Mouse (Mus musculus) ES-Bruce4 (cell line): Measurements from ENCODE around the gene Adat3. TPM values are rescaled to one million over a fixed set of nuclear protein-coding genes. Genes with fewer than 3 reads are reported as not detected.

Experiments used
- H3K27ac ChIP-seq: 2 replicates; pipeline ENCODE4 v1.5.1; 2012; ENCODE audit warnings: low read length, inconsistent platforms; ENCODE audit not compliant: insufficient read depth
- H3K27me3 ChIP-seq: 2 replicates; pipeline ENCODE4 v1.6.1; 2012; ENCODE audit warnings: mild to moderate bottlenecking, low read length, inconsistent platforms; ENCODE audit not compliant: control insufficient read depth, poor library complexity, insufficient read depth, severe bottlenecking
- H3K36me3 ChIP-seq: 2 replicates; pipeline ENCODE4 v1.6.1; 2012; ENCODE audit warnings: inconsistent platforms, mild to moderate bottlenecking, low read length, moderate library complexity; ENCODE audit not compliant: control insufficient read depth, poor library complexity, insufficient read depth, severe bottlenecking
- H3K4me1 ChIP-seq: one replicate; pipeline ENCODE4 v1.8.1; 2011; ENCODE audit warnings: low read length; ENCODE audit not compliant: control insufficient read depth, insufficient read depth
- H3K4me3 ChIP-seq: 2 replicates; pipeline ENCODE4 v1.5.1; 2011; ENCODE audit warnings: low read depth, mild to moderate bottlenecking, low read length
- H3K9ac ChIP-seq: 2 replicates; pipeline ENCODE4 v1.6.1; 2012; ENCODE audit warnings: low read depth, mild to moderate bottlenecking, inconsistent platforms; ENCODE audit not compliant: poor library complexity, severe bottlenecking
- H3K9me3 ChIP-seq: replicated peaks from 2 replicates; pipeline ENCODE4 v1.6.1; 2012; ENCODE audit warnings: mild to moderate bottlenecking, low read length, inconsistent platforms; ENCODE audit not compliant: control insufficient read depth, poor library complexity, insufficient read depth, severe bottlenecking
- CTCF ChIP-seq: IDR thresholded peaks from one replicate; pipeline ENCODE4 v1.8.1; 2011; ENCODE audit warnings: low read depth, low read length
- EP300 ChIP-seq: IDR thresholded peaks from 2 replicates; pipeline ENCODE4 v1.6.1; 2011; ENCODE audit warnings: low read depth, low read length; ENCODE audit not compliant: insufficient read depth
- POLR2A ChIP-seq: IDR thresholded peaks from one replicate; pipeline ENCODE4 v1.8.1; 2011; ENCODE audit warnings: low read length; ENCODE audit not compliant: insufficient read depth
- polyA plus RNA-seq: library from polyadenylated mRNA; stranded (reverse); fragments of >200 nt; gene quantifications from 2 replicates; pipeline ENCODE4 v1.2.4, GENCODE M21; 2011; ENCODE audit warnings: low read depth; ENCODE audit not compliant: missing spikeins, insufficient read depth, insufficient read length

Gene Adat3
- polyA plus RNA-seq, 1 experiment, result 5.4 TPM

- Histone ChIP-seq H3K9me3 (no peaks in the 10 kb centered on the region), H3K27ac (peak overlapping the region; percentile 49), H3K27me3 (no peaks in the 10 kb centered on the region), H3K4me3 (peak overlapping the region; percentile 94), H3K36me3 (no peaks in the 10 kb centered on the region), H3K9ac (peak overlapping the region; percentile 94), H3K4me1 (peaks cover 9% of the 10 kb centered on the region)
- TF ChIP-seq CTCF (no peak), POLR2A (no peak), EP300 (no peak)
Observed at GRCm38 (mm10) chr10:80576351-80577194, 26.1 kb upstream of the Adat3 start.

DNA sequence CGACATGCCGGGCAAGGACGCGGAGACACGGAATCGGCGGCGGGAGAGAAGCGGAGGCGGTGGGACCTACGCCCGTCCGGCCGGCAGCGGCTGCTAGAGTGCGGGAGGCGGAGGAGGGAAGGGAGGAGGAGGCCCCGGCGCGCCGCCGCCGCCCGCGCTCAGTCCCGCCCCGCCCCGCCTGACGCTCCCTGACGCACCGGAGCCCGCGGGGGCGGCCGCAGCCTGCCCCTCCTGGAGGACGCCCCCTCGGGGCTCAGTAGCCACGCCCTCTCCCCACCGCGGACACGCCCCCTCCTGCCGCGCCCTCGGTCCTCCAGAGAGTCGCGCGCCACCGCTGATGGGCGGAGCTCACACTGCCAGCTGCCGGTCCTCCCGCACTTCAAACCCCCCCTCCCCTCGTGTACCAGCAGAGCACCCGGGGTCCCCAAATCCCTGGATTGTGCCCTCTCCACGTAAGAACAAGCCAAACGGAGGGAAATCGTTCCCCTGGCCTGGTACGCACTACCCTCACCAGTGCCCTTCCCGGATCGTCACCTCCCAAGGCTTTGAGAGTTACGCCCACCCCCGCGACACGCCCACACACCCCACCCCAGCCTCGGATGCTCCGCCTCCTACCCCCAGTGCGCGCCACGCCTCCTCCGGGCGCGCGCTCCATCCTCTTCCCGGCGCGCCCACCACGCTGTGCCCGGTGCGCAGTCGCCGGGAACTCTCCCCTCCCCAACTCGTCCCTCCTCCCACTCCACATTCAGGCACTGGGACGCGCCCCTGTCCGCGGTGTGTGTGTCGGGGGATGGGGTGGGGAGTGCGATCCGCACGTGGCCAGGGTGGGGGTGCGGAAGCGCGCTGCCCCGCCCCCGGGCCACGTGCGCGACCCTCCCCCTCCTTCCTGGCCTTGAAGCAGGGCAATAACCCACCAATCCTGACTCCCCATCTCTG lies 25.2 kb upstream of the Adat3 start, which contains the start of gene Klf16:
TSS of gene Klf16 (minus strand) at position 127 of the 936 bp plus-strand sequence.
- H3K4me1 ChIP-seq, result peaks cover 7% of the 10 kb centered on the region
- H3K27ac ChIP-seq, result peak within 1 kb of the TSS; percentile 94
- no peaks in the 10 kb centered on the region for H3K27me3 ChIP-seq
- peak within 1 kb of the TSS; percentile 94 for H3K4me3 ChIP-seq
- H3K9ac ChIP-seq, result peak within 1 kb of the TSS; percentile 94
- H3K9me3 ChIP-seq, result no peaks in the 10 kb centered on the region
- no peaks in the 10 kb centered on the region for H3K36me3 ChIP-seq
- peak; percentile 44 for TF ChIP-seq POLR2A
- peak; percentile 70 for TF ChIP-seq EP300
- TF ChIP-seq CTCF, result no peak

- H3K4me3 ChIP-seq, result peak overlapping the region; percentile 77
- H3K36me3 ChIP-seq, result no peaks in the 10 kb centered on the region
- TF ChIP-seq EP300 (0 out of 2 replicates have a peak, but pooled peaks have one; percentile 13), POLR2A (peak; percentile 56), CTCF (peak; percentile 71)
- H3K4me1 ChIP-seq, result peaks cover 7% of the 10 kb centered on the region
- no peaks in the 10 kb centered on the region for H3K27me3 ChIP-seq
- H3K27ac ChIP-seq, result peak overlapping the region; percentile 94
- H3K9ac ChIP-seq, result peak overlapping the region; percentile 94
- H3K9me3 ChIP-seq, result no peaks in the 10 kb centered on the region
Observed at GRCm38 (mm10) chr10:80578131-80578750, 24.4 kb upstream of the Adat3 start.

- H3K4me1 ChIP-seq, result peaks cover 5% of the 10 kb centered on the region
- no peaks in the 10 kb centered on the region for H3K36me3 ChIP-seq
- TF ChIP-seq CTCF (peak; percentile 55), POLR2A (no peak), EP300 (no peak)
- no peaks in the 10 kb centered on the region for H3K27me3 ChIP-seq
- H3K9me3 ChIP-seq, result no peaks in the 10 kb centered on the region
- peak overlapping the region; percentile 61 for H3K4me3 ChIP-seq
- peak overlapping the region; percentile 94 for H3K9ac ChIP-seq
- peak overlapping the region; percentile 71 for H3K27ac ChIP-seq
Observed at GRCm38 (mm10) chr10:80578911-80579310, 23.8 kb upstream of the Adat3 start.

GRCm38 (mm10) chr10:80583047-80583446 lies 19.6 kb upstream of the Adat3 start:
- H3K4me1 ChIP-seq, result no peaks in the 10 kb centered on the region
- no peaks in the 10 kb centered on the region for H3K36me3 ChIP-seq

More at GRCm38 (mm10) chr10:80583047-80583446, 19.6 kb upstream of the Adat3 start:
- TF ChIP-seq EP300, result no peak
- no peak for TF ChIP-seq POLR2A
- no peak for TF ChIP-seq CTCF
- no peak overlapping the region for H3K4me3 ChIP-seq
- no peak overlapping the region for H3K27ac ChIP-seq
- no peaks in the 10 kb centered on the region for H3K27me3 ChIP-seq
- H3K9me3 ChIP-seq, result no peaks in the 10 kb centered on the region
- no peak overlapping the region for H3K9ac ChIP-seq
